Mouse (Mus musculus) ovary, postnatal 14 days (tissue): ENCODE data around the gene Eps8l1.

Experiments used
- DNase-seq: peaks from one replicate; pipeline ENCODE4 v3.0.0; 2022; ENCODE audit warnings: low spot score

Eps8l1 gene

GRCm38 (mm10) chr7:4478021-4478795 is 17.7 kb downstream of the Eps8l1 start:
- peak; percentile 65 for DNase-seq

DNA sequence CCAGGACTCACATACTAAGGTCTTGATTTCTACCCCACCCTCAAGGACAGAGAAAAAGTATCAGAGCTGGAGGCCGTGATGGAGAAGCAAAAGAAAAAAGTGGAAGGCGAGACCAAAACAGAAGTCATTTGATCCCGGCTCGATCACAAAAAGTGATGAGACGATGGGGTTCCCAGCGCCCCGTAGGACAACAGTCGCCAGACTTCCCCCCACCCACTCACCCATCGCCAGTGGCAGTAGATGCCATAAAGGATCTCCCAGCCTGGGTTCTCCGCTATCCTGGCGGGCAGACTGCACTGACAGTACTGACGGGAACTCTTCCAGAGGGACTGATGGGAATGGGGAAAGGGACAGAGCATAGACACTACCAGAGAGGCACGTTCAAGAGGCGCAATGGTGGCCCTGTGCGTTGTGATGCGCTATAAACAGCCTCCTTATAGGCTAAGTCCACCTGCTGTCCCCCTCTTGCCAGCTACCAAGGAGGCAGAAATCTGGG is 18.4 kb downstream of the Eps8l1 start:
- no peak for DNase-seq

GRCm38 (mm10) chr7:4479674-4480073 is 19.2 kb downstream of the Eps8l1 start:
- no peak for DNase-seq

DNA sequence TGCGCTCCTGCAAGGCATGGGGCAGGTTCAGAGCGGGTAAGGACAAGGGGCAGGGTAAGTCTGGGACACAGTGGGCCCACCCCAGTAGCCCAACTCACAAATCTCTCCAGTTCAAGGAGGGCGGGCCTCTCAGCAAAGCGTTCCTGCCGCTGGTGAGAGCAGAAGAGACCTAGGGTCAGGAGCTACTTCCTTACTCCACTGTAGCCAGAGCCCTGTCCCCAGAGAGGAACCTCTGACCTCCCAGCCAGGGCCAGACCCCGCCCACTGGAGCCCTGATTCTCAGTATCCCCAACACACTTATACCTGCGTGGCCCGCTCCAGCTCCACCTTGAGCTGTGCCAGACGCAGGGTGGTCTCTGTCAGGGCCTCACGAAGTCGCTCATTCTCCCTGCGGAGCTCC is 21.8 kb downstream of the Eps8l1 start:
- DNase-seq: no peak

- DNase-seq: no peak
Measured at GRCm38 (mm10) chr7:4491308-4491707, 30.8 kb downstream of the Eps8l1 start.

DNA sequence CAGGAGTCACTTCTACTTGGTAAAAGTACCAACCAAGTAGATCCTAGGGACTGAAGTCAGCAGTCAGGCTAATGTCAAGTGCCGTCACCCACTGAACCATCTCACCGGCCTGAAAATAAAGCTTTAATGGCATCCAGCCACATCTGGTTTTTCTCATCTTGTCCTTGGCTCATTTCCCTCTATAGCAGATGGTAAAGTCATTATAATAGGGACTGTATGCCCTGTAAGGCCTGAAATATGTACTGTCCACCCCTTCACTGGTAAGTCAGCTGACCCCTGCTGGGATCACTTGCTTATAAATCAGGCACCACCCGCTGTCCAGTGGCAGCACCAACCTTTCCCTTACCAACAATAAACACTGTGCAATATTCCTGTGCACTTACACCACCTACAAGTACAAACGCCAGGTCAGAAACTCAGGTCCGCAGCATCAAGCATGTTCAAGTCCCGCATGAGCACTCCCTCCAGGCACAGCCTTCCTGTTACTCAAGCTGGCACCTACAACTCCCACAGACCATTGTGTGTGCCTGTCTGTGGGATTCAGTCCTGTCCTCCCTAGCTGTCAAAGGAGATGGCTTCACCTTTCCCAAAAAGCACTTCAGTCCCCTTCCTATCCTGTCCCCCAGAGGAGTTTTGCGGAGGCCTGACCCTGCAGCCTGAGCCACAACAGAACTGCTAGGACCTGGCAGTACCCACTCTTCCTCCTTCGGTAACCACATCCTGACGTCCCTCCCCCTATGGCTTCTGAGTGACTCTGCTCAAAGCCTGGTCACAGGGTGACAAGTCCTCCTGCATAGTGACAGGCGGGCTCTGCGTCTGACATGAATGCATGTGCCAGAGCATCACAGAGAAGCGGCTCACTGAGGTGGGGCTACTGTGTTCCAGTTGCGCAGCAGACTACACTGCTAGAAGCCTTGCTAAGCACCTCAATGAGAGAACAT is 32.1 kb downstream of the Eps8l1 start:
- DNase-seq: no peak

- no peak for DNase-seq
Measured at GRCm38 (mm10) chr7:4493991-4494390, 33.5 kb downstream of the Eps8l1 start.

DNA sequence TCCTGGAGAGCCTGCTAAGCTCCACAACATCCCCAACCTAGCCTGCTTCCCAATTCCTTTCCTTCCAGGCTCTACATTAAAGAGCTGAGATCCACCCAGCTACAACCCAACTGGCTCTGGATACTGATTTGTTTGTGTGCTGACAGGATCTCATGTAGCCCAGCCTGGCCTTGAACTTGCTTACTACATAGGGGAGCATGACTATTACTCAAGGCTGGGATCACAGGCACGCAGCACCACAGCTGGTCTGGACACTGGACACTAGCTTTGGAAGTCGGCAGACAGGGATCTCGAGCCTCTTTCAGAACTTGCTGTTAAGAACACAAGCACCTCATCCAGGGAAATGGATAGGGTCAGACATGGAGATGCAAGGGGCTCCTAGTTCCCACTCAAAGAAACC is 36.0 kb downstream of the Eps8l1 start:
- no peak for DNase-seq

- no peak for DNase-seq
Measured at GRCm38 (mm10) chr7:4497271-4497903, 36.9 kb downstream of the Eps8l1 start.

DNA sequence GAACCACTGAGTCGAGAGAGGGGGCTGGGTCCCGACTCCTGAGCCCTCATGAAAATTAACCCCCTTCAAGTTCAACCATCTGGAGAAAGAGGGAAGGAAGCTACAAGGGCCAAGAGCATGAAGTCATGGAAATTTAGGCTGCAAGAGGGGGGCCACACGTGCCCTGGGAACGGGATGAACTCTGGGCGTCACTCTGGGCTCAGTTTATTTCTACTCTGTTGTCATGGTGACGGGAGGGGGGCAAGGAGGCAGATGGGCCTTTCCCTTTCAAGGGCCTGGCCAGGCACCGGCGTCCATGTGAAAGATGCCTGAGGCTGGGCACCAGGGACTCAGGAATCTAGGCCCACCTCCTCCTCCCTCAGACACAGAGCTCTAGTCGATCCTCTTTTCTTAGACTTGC is 37.8 kb downstream of the Eps8l1 start:
- no peak for DNase-seq

GRCm38 (mm10) chr7:4499034-4499433 is 38.6 kb downstream of the Eps8l1 start:
- no peak for DNase-seq

DNA sequence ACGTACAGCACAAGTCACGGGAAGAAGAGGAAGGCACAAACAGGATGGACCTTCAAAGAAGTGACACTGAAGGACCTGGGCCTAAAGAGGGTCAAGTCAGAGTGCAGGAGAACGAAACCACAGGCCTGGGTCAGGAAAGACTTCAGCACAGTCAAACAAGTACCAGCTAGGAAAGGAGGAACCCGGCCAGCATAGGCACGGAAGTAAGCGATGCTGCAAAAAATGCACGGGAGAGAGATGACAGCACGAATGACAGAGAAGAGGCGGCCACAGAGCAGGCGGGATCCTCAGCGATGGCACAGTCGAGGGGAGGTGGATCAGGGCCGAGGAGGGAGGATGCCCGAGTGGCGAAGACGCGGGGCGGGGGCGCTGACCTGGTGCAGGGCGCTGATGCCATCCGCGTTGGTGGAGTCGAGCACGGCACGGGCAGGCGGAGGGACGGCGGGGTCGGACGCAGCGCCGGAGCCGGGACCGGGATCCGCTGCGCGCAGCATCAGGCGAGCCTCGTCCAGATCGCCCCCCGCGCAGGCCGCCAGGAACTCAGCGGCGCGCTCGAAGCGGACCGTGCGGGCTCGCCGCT is 40.5 kb downstream of the Eps8l1 start:
- no peak for DNase-seq

- peak; percentile 93 for DNase-seq
Measured at GRCm38 (mm10) chr7:4501558-4502397, 41.3 kb downstream of the Eps8l1 start, which contains the start of gene Ppp1r12c. Gene Ppp1r12c, minus strand, starts transcription at chr7:4501680.

DNA sequence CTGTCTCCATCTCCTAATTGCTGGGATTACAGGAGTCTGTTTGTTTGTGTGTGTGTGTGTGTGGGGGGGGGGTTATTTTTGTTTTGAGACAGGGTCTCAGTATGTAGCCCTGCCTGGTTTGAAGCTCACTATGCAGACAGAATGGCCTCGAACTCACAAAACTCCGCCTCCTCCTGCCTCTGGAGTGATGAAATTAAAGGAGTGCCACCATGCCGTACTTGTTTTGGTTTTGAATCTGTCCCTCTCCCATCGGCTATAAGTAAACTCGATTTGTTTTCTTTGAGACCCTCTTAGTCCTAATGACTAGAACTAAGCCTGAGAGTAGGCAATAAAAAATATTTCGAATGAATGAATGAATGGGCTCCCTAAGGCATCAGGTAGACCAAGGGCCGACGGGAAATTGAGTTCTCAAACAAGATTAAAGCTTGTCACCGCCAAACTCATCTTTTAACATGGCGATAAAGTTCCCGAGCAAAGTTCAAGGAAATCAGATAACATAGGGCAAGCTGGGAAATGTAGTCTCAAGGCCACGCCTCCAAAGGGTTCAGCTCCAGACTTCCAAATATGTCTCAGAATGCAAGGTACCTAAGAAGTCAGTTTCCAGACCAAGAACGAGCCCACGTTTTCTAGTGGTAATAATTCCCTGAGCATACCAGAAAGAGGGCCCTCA is 42.1 kb downstream of the Eps8l1 start:
- no peak for DNase-seq

GRCm38 (mm10) chr7:4503100-4503499 is 42.6 kb downstream of the Eps8l1 start:
- DNase-seq: no peak

DNA sequence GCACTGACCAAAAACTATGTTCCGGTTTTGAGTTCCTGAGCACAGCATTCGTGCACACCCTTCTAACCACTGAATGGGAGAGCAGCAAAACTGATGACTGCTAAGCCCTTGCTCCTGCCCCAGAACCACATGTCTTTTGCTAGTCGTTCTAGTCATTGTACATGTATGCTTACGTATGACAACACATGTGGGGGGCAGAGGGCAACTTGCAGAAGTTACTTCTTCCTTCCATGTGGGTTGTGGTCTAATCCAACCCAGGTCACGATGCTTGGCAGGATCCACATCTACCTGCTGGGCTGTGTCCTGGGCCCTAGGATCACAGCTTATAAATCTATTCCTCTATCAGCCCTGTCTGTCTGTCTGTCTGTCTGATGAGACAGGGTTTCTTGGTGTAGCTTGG is 43.4 kb downstream of the Eps8l1 start:
- no peak for DNase-seq

GRCm38 (mm10) chr7:4504646-4505435 is 44.4 kb downstream of the Eps8l1 start:
- DNase-seq: no peak

DNA sequence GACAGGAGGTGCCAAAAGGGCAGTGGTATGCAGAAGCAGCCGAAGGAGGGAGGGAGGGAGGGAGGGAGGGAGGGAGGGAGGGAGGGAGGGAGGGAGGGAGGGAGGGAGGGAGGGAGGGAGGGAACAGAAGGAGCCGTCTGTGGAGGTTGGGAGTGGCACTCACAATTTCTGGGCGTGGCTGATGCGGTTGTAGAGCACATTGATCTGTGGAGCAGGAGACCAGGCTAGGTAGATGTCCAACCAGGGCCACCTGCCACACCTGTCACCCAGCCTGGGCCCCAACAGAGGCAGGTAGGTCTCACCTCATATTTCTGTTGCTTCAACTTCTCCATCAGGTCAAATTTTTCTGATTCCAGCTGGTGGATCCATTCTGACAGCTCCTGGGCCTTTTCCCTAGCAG is 46.7 kb downstream of the Eps8l1 start:
- no peak for DNase-seq

- no peak for DNase-seq
Measured at GRCm38 (mm10) chr7:4508062-4508738, 47.7 kb downstream of the Eps8l1 start.
